Mouse (Mus musculus) hindbrain, embryonic 16.5 days (tissue): ENCODE results near the gene Kit. TPM values are rescaled to one million over a fixed set of nuclear protein-coding genes. Genes with fewer than 3 reads are reported as not detected.

Experiments used
- ATAC-seq: fragments of 200-750 bp; cut with Nextera tagmentation; 2 replicates; pipeline ENCODE4 v1.8.0; 2017; ENCODE audit warnings: moderate TSS enrichment, moderate library complexity
- H3K27ac ChIP-seq: fragments of 300-500 bp; sonication (generic); 2 replicates; pipeline ENCODE4 v1.5.1; 2014; ENCODE audit warnings: low read depth, mild to moderate bottlenecking, control low read depth, low read length, moderate library complexity
- H3K27me3 ChIP-seq: fragments of 300-500 bp; sonication (generic); replicated peaks from 2 replicates; pipeline ENCODE4 v1.6.1; 2014; ENCODE audit warnings: low read length; ENCODE audit not compliant: control insufficient read depth, insufficient read depth
- H3K36me3 ChIP-seq: fragments of 300-500 bp; sonication (generic); 2 replicates; pipeline ENCODE4 v1.6.1; 2014; ENCODE audit warnings: mild to moderate bottlenecking, low read length, moderate library complexity, mixed read lengths; ENCODE audit not compliant: control insufficient read depth, insufficient read depth
- H3K4me1 ChIP-seq: fragments of 300-500 bp; sonication (generic); 2 replicates; pipeline ENCODE4 v1.6.1; 2014; ENCODE audit warnings: low read depth, low read length; ENCODE audit not compliant: control insufficient read depth, insufficient read depth
- H3K4me2 ChIP-seq: fragments of 300-500 bp; sonication (generic); 2 replicates; pipeline ENCODE4 v1.6.1; 2014; ENCODE audit warnings: mild to moderate bottlenecking, low read length, control low read depth, moderate library complexity
- H3K4me3 ChIP-seq: fragments of 300-500 bp; sonication (generic); 2 replicates; pipeline ENCODE4 v1.5.1; 2014; ENCODE audit warnings: mild to moderate bottlenecking, low read length, control low read depth, moderate library complexity
- H3K9ac ChIP-seq: fragments of 300-500 bp; sonication (generic); 2 replicates; pipeline ENCODE4 v1.6.1; 2014; ENCODE audit warnings: low read depth, mild to moderate bottlenecking, control low read depth, low read length, moderate library complexity
- H3K9me3 ChIP-seq: fragments of 300-500 bp; sonication (generic); 2 replicates; pipeline ENCODE4 v1.6.1; 2014; ENCODE audit warnings: mild to moderate bottlenecking, low read length, moderate library complexity; ENCODE audit not compliant: control insufficient read depth
- WGBS: fragments of 180-500 bp; shearing (Covaris S2); extraction: QIAGEN DNeasy Blood & Tissue Kit; methylation state at CpG from one replicate; pipeline ENCODE4 v1.1.7; 2014; 5-methylcytosine and 5-hydroxymethylcytosine counted together
- polyA plus RNA-seq: library from polyadenylated mRNA; unstranded; fragments of >200 nt; fragmentation: Nextera tagmentation; extraction: Ambion mirVana; gene quantifications from 2 replicates; pipeline ENCODE4 v1.2.1, GENCODE M21; 2015

Gene Kit
- polyA plus RNA-seq, 1 experiment from 2014 or later: 52.2 TPM

DNA sequence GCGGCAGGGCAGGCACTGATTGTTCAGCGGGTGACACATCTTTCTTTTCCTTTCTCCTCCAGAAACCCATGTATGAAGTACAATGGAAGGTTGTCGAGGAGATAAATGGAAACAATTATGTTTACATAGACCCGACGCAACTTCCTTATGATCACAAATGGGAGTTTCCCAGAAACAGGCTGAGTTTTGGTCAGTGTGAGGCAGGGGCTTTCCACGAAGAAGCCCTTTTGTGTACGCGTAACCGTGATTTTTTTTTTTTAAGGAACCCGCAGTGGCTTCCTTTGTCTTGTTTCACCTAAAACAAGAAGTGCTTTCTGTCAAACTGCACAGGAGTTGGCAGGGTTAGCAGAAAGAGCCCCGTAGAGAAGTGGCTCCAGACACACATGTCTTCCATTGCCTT, 65.9 kb downstream of the Kit start:
- no peak overlapping the region for H3K4me2 ChIP-seq
- no peak overlapping the region for H3K9ac ChIP-seq
- no peaks in the 10 kb centered on the region for H3K4me1 ChIP-seq
- no peak overlapping the region for H3K4me3 ChIP-seq
- H3K9me3 ChIP-seq: no peaks in the 10 kb centered on the region
- no peaks in the 10 kb centered on the region for H3K27me3 ChIP-seq
- peaks cover 6% of the 10 kb centered on the region; the same call in 1 of the 2 replicates for H3K36me3 ChIP-seq
- H3K27ac ChIP-seq: no peak overlapping the region
- no peak for ATAC-seq
- 58% methylated on average over 11 of the region's 11 CpGs for WGBS

DNA sequence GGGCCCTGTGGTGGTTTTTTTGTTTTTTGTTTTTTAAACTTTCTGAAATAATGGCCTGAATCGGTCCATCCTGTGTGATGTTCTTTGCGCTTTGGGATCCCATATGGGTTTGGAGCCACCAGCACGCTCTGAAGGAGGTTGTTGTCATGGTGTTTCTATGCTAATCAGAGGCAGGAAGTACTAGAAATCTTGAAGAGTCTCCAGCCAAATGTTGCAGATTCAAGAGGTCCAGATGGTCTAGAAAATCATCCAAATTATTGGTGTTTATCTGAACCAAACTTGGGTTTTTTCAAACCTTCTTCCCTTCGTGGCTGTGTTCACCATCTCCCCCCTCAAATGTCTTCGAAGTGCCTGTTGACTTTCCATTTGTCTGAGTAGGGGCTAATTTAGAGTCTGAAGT, 72.3 kb downstream of the Kit start:
- Histone ChIP-seq H3K9ac (no peak overlapping the region), H3K4me2 (no peak overlapping the region), H3K36me3 (peaks cover 9% of the 10 kb centered on the region; the same call in 1 of the 2 replicates), H3K9me3 (no peaks in the 10 kb centered on the region), H3K27me3 (no peaks in the 10 kb centered on the region), H3K27ac (no peak overlapping the region), H3K4me3 (no peak overlapping the region), H3K4me1 (no peaks in the 10 kb centered on the region)
- 90% methylated on average over 5 of the region's 5 CpGs for WGBS
- ATAC-seq: no peak

DNA sequence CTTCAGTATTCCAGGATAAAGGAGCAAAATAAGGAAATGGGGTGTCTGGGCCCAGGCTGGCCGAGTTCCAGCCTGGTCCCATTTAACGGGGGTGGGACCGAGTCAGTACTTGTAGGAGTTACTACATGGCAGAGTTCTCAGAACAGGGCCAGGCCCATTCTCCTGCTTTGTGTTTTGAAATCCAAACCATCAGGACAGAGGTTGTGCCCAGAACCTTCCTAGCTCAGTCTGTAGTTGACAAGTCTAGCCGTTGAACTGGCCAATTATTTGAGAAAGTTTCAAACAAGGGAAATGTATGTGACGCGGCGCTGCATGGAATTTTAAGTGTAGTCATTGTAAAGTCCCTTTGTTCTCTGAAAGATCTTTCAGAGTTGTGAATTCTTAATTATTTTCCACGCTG, 75.8 kb downstream of the Kit start:
- Histone ChIP-seq H3K36me3 (peaks cover 24% of the 10 kb centered on the region), H3K4me2 (no peak overlapping the region), H3K9me3 (no peaks in the 10 kb centered on the region), H3K27ac (no peak overlapping the region), H3K4me3 (no peak overlapping the region), H3K27me3 (no peaks in the 10 kb centered on the region), H3K9ac (no peak overlapping the region), H3K4me1 (no peaks in the 10 kb centered on the region)
- ATAC-seq: no peak
- 48% methylated on average over 8 of the region's 8 CpGs for WGBS

DNA sequence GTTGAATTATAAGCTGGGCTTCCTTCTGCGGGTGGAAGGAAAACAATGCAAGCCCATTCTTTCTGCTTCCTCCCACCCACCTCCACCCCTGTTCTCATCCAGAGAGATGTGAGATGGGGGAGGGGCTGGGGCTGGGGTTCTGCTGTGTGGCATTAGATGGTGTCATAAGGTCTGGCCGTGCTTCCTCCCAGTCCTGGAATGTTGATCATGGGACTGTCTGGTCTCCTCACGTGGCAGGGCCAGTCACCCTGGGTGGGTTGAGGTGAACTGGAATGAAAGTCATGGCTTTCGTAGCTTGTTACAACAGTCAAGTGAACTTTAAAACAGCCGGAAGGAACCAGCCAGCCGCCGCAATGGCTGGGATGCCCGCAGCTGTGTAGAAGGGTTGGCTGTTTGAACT, 78.7 kb downstream of the Kit start:
- ATAC-seq: no peak
- 93% methylated on average over 8 of the region's 8 CpGs for WGBS
- Histone ChIP-seq H3K4me3 (no peak overlapping the region), H3K9ac (no peak overlapping the region), H3K36me3 (peaks cover 18% of the 10 kb centered on the region), H3K4me1 (no peaks in the 10 kb centered on the region), H3K9me3 (no peaks in the 10 kb centered on the region), H3K4me2 (no peak overlapping the region), H3K27ac (no peak overlapping the region), H3K27me3 (no peaks in the 10 kb centered on the region)

DNA sequence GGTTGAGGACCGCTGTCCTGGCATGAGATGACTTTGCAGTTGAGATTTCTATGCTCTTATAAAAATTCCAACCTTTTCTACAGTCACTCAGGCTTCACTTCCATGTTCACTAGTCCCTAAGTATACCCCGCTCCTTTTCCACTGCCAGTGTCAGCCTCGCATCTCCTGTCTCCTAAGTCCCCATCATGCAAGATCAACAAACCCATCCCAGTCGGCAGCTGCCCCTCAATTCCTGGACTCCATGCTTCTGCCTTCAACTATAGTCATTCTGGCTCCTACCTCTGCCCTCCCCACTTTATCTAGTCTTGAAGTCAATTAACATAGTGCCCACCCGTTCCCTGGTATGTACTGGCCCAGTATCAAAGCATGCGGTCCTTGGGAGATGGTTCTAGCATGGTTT, 83.9 kb downstream of the Kit start:
- 94% methylated on average over 6 of the region's 6 CpGs for WGBS
- Histone ChIP-seq H3K9ac (no peak overlapping the region), H3K4me3 (no peak overlapping the region), H3K27ac (no peak overlapping the region), H3K4me2 (no peak overlapping the region), H3K36me3 (peaks cover 12% of the 10 kb centered on the region), H3K27me3 (no peaks in the 10 kb centered on the region), H3K9me3 (no peaks in the 10 kb centered on the region), H3K4me1 (no peaks in the 10 kb centered on the region; the same call in 1 of the 2 replicates)
- ATAC-seq: no peak

DNA sequence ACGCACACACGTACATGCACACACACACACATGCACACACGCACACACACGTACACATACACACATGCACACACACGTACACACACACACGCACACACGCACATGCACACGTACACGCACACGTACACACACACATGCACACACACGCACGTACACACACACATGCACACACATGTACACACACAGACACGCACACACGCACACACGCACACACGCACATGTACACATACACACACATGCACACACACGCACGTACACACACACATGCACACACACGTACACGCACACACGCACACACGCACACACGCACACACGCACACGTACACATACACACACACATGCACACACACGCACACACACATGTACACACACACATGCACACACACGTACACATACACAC, 85.6 kb downstream of the Kit start:
- Histone ChIP-seq H3K4me3 (no peak overlapping the region), H3K27me3 (no peaks in the 10 kb centered on the region), H3K36me3 (no peaks in the 10 kb centered on the region), H3K4me1 (no peaks in the 10 kb centered on the region; the same call in 1 of the 2 replicates), H3K9me3 (no peaks in the 10 kb centered on the region), H3K4me2 (no peak overlapping the region), H3K9ac (no peak overlapping the region), H3K27ac (no peak overlapping the region)
- 96% methylated on average over 27 of the region's 27 CpGs for WGBS
- ATAC-seq: no peak

DNA sequence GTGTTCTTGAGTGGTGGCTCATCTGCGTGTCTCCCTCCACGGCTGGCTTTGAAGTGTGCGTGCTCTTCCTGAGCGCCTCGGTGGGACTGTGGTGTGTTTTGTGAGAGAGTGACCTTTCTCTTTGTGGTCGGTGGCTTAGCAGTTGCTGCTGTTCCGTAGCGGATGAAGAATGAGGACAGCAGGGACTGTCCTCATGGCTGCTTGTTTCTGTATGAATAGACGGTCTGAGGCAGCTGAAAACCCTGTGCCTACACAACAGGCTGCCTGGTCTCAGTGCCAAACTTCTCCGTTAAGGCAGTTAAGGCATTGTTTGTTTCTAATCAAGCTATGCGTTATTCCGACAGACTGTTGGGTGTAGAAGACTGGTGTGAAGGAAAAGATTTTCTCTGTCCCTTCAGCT, 87.8 kb downstream of the Kit start:
- H3K27me3 ChIP-seq: no peaks in the 10 kb centered on the region
- H3K4me1 ChIP-seq: no peaks in the 10 kb centered on the region; the same call in 1 of the 2 replicates
- H3K36me3 ChIP-seq: no peaks in the 10 kb centered on the region
- no peak overlapping the region for H3K4me3 ChIP-seq
- no peak overlapping the region for H3K27ac ChIP-seq
- H3K9me3 ChIP-seq: no peaks in the 10 kb centered on the region
- 34% methylated on average over 12 of the region's 12 CpGs for WGBS
- ATAC-seq: peak; percentile 42; the same call in 1 of the 2 replicates
- H3K4me2 ChIP-seq: peak overlapping the region; percentile 10; the same call in 1 of the 2 replicates
- no peak overlapping the region for H3K9ac ChIP-seq

DNA sequence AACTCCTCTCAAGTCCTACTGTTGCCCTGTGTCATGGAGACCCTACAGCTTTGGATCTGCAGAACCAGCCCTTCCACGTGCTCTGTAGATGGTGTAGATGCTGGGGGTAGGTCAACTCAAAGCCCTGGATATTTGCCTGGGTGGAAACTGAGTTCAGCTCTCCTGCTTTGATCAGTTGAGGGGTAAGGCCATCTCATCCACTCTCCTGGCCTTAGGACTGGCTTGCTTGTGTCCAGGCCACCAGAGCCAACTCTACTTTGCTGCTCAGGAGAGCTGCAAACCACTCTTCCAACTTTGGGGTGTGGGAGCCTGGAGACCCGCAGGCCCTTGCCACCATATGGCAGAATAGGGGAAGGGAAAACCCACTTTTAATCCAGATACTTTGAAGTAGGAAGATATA, 89.1 kb downstream of the Kit start:
- Histone ChIP-seq H3K27ac (no peak overlapping the region), H3K4me2 (no peak overlapping the region), H3K4me3 (no peak overlapping the region), H3K36me3 (no peaks in the 10 kb centered on the region), H3K9me3 (no peaks in the 10 kb centered on the region), H3K9ac (no peak overlapping the region), H3K27me3 (no peaks in the 10 kb centered on the region), H3K4me1 (no peaks in the 10 kb centered on the region; the same call in 1 of the 2 replicates)
- ATAC-seq: no peak
- 92% methylated on average over 2 of the region's 2 CpGs for WGBS

DNA sequence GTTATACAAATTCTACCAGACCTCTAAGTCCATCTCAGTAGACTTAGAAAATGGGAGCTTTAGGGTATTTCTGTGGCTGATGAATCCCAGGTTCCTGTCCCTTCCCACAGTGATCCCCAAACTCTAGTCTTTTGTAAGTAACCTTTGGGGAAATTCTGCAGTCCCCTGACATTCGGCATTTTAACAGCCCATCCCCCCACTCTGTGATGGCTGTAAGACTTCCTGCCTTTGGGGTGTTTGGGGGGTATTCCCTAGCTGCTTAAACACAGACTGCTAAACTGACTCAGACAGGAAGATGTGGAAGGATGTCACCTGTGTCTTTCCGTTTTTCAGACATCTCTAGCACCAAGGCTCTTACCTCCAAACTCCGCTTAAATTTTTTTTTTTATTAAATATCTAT, 92.4 kb downstream of the Kit start:
- no peaks in the 10 kb centered on the region for H3K9me3 ChIP-seq
- ATAC-seq: no peak
- H3K27ac ChIP-seq: no peak overlapping the region
- WGBS: 53% methylated on average over 3 of the region's 3 CpGs
- H3K4me3 ChIP-seq: no peak overlapping the region
- no peaks in the 10 kb centered on the region for H3K27me3 ChIP-seq
- H3K36me3 ChIP-seq: no peaks in the 10 kb centered on the region
- no peaks in the 10 kb centered on the region; the same call in 1 of the 2 replicates for H3K4me1 ChIP-seq
- no peak overlapping the region for H3K9ac ChIP-seq
- no peak overlapping the region for H3K4me2 ChIP-seq
